Mouse (Mus musculus) megakaryocyte, embryonic 14.5 days (primary cell): ENCODE data around the gene Rnf157.

ENCODE experiments used
- FLI1 ChIP-seq: IDR thresholded peaks from 2 replicates; pipeline ENCODE4 v1.6.1; 2012; ENCODE audit warnings: low read length, inconsistent platforms, mixed read lengths
- GATA1 ChIP-seq: IDR thresholded peaks from 3 replicates; pipeline ENCODE4 v1.6.1; 2012; ENCODE audit warnings: mixed read lengths, low read length, inconsistent platforms, borderline replicate concordance

- TF ChIP-seq FLI1 (no peak), GATA1 (no peak)
Measured at GRCm38 (mm10) chr11:116426852-116427575, 14.2 kb upstream of the Rnf157 start.
